ENCODE assay signal across 8 mouse cellular contexts in genomic region chr7:19096421-19096976, GRCm38 (mm10). TPM values are rescaled to one million over a fixed set of nuclear protein-coding genes. Genes with fewer than 3 reads are reported as not detected.
DNase-seq lines count a peak whose midpoint lies in the region; ATAC-seq lines count a peak whose summit lies in the region.
"Had no signal": no experiment of that assay in that cellular context is flagged by ENCODE, and none has a peak within 500 bp of the region (broad histone marks: within the 10 kb centered on the region; RNA-seq: fewer than 3 reads in every experiment).

No protein-coding gene starts in this region.

- 49% methylated on average over 5 of the region's 5 CpGs for WGBS in lung, embryonic 16.5 days
- 53% methylated on average over 5 of the region's 5 CpGs for whole genome bisulfite sequencing in forebrain, embryonic 16.5 days
- 45% methylated on average over 5 of the region's 5 CpGs for WGBS in limb, embryonic 15.5 days
- WGBS in stomach, embryonic 15.5 days: 52% methylated on average over 5 of the region's 5 CpGs

- peak overlapping the region; percentile 91 for H3K9ac ChIP-seq in lung, embryonic 16.5 days (ENCODE audit: low read length)
- no peak overlapping the region for H3K9ac ChIP-seq in forebrain, embryonic 16.5 days (replicated peaks; ENCODE audit: low read depth, low read length)
- H3K9ac ChIP-seq in limb, embryonic 15.5 days: peak overlapping the region; percentile 78
- peak overlapping the region; percentile 42; the same call in 1 of the 2 replicates for H3K9ac ChIP-seq in stomach, embryonic 15.5 days

- H3K27ac ChIP-seq in lung, embryonic 16.5 days (ENCODE audit: low read length): no peak overlapping the region
- H3K27ac ChIP-seq in forebrain, embryonic 16.5 days (ENCODE audit: low read length): no peak overlapping the region
- H3K27ac ChIP-seq in limb, embryonic 15.5 days: peak overlapping the region; percentile 99
- peak overlapping the region; percentile 98; the same call in 1 of the 2 replicates for H3K27ac ChIP-seq in stomach, embryonic 15.5 days

- H3K27me3 ChIP-seq in lung, embryonic 16.5 days (ENCODE audit: control insufficient read depth, insufficient read depth, low read depth, low read length): no peaks in the 10 kb centered on the region
- no peaks in the 10 kb centered on the region for H3K27me3 ChIP-seq in forebrain, embryonic 16.5 days (replicated peaks; ENCODE audit: control insufficient read depth, insufficient read depth, low read length)
- H3K27me3 ChIP-seq in limb, embryonic 15.5 days: no peaks in the 10 kb centered on the region
- no peaks in the 10 kb centered on the region for H3K27me3 ChIP-seq in stomach, embryonic 15.5 days (replicated peaks)

- ATAC-seq in lung, embryonic 16.5 days (ENCODE audit: low read depth): no peak
- ATAC-seq in forebrain, embryonic 16.5 days: no peak
- no peak for ATAC-seq in limb, embryonic 15.5 days (ENCODE audit: insufficient number of reproducible peaks, low FRiP score, low TSS enrichment, low read depth)
- ATAC-seq in stomach, embryonic 15.5 days (ENCODE audit: insufficient read depth, low FRiP score, low read depth): no peak

- H3K9me3 ChIP-seq in lung, embryonic 16.5 days (ENCODE audit: control insufficient read depth, low read length): no peaks in the 10 kb centered on the region
- no peaks in the 10 kb centered on the region for H3K9me3 ChIP-seq in forebrain, embryonic 16.5 days (ENCODE audit: control insufficient read depth, low read length)
- H3K9me3 ChIP-seq in limb, embryonic 15.5 days: no peaks in the 10 kb centered on the region
- no peaks in the 10 kb centered on the region for H3K9me3 ChIP-seq in stomach, embryonic 15.5 days

- H3K4me3 ChIP-seq in lung, embryonic 16.5 days (ENCODE audit: low read length): peak overlapping the region; percentile 67
- no peak overlapping the region; the same call in 1 of the 2 replicates for H3K4me3 ChIP-seq in forebrain, embryonic 16.5 days (replicated peaks; ENCODE audit: low read length)
- H3K4me3 ChIP-seq in limb, embryonic 15.5 days: peak overlapping the region; percentile 86
- H3K4me3 ChIP-seq in stomach, embryonic 15.5 days (replicated peaks): peak overlapping the region; percentile 73

- DNase-seq in lung, adult 18-20 months: no peak
- DNase-seq in embryo, embryonic 11 days: no peak
- DNase-seq in frontal cortex, adult 2 months (ENCODE audit: extremely low spot score in 1 of 2, low spot score in 1 of 2): no peak
- DNase-seq: thymus, adult 2 months had no signal

- H3K4me2 ChIP-seq in lung, embryonic 16.5 days (ENCODE audit: low read depth, low read length): peak overlapping the region; percentile 91
- H3K4me2 ChIP-seq in forebrain, embryonic 16.5 days (ENCODE audit: low read length): peak overlapping the region; percentile 95
- H3K4me2 ChIP-seq in limb, embryonic 15.5 days: peak overlapping the region; percentile 88
- peak overlapping the region; percentile 85 for H3K4me2 ChIP-seq in stomach, embryonic 15.5 days

- H3K36me3 ChIP-seq in lung, embryonic 16.5 days (ENCODE audit: control insufficient read depth, insufficient read depth, low read length): 0 out of 2 replicates have a peak, but pooled peaks cover 2% of the 10 kb centered on the region
- H3K36me3 ChIP-seq in forebrain, embryonic 16.5 days (ENCODE audit: control insufficient read depth, insufficient read depth): no peaks in the 10 kb centered on the region
- H3K36me3 ChIP-seq in limb, embryonic 15.5 days: peaks cover 20% of the 10 kb centered on the region; the same call in 1 of the 2 replicates
- H3K36me3 ChIP-seq in stomach, embryonic 15.5 days: no peaks in the 10 kb centered on the region

- H3K4me1 ChIP-seq in lung, embryonic 16.5 days (replicated peaks; ENCODE audit: control insufficient read depth, insufficient read depth, low read length): peaks cover 27% of the 10 kb centered on the region
- peaks cover 47% of the 10 kb centered on the region for H3K4me1 ChIP-seq in forebrain, embryonic 16.5 days (replicated peaks; ENCODE audit: control insufficient read depth, insufficient read depth, low read length)
- peaks cover 52% of the 10 kb centered on the region for H3K4me1 ChIP-seq in limb, embryonic 15.5 days
- H3K4me1 ChIP-seq in stomach, embryonic 15.5 days: peaks cover 35% of the 10 kb centered on the region

RNA-seq across cellular contexts. Expression of gene Six5, which starts 2.1 kb away (rescaled TPM):
- 7.2 and 7.5 TPM in 2 replicates for polyA plus RNA-seq in lung, embryonic 16.5 days (2015; fragmentation: Nextera tagmentation; extraction: Ambion mirVana)
- 1.7 and 2.1 TPM in 2 replicates for polyA plus RNA-seq in forebrain, embryonic 16.5 days (2015; fragmentation: Nextera tagmentation; extraction: Ambion mirVana)
- 11.5 and 13.5 TPM in 2 replicates for polyA plus RNA-seq in limb, embryonic 15.5 days (2015; fragmentation: Nextera tagmentation; extraction: Ambion mirVana)
- 10.8 and 12.1 TPM in 2 replicates for polyA plus RNA-seq in stomach, embryonic 15.5 days (2015; fragmentation: Nextera tagmentation; extraction: Ambion mirVana)
- 5.4 and 5.7 TPM in 2 replicates for polyA plus RNA-seq in frontal cortex, adult 2 months (2012; rRNA removed)

RNA-seq across cellular contexts. Expression of gene Dmpk, which starts 12.8 kb away (rescaled TPM):
- polyA plus RNA-seq in lung, embryonic 16.5 days (2015; fragmentation: Nextera tagmentation; extraction: Ambion mirVana): 28.7 and 29.3 TPM in 2 replicates
- polyA plus RNA-seq in forebrain, embryonic 16.5 days (2015; fragmentation: Nextera tagmentation; extraction: Ambion mirVana): 5.6 and 10.1 TPM in 2 replicates
- 32.5 and 64.0 TPM in 2 replicates for polyA plus RNA-seq in limb, embryonic 15.5 days (2015; fragmentation: Nextera tagmentation; extraction: Ambion mirVana)
- polyA plus RNA-seq in stomach, embryonic 15.5 days (2015; fragmentation: Nextera tagmentation; extraction: Ambion mirVana): 73.9 and 77.2 TPM in 2 replicates
- polyA plus RNA-seq in frontal cortex, adult 2 months (2012; rRNA removed): 50.3 and 59.6 TPM in 2 replicates

RNA-seq across cellular contexts. Expression of gene Dmwd, which starts 20.5 kb away (rescaled TPM):
- polyA plus RNA-seq in lung, embryonic 16.5 days (2015; fragmentation: Nextera tagmentation; extraction: Ambion mirVana): 11.3 and 11.9 TPM in 2 replicates
- 28.1 and 29.7 TPM in 2 replicates for polyA plus RNA-seq in forebrain, embryonic 16.5 days (2015; fragmentation: Nextera tagmentation; extraction: Ambion mirVana)
- polyA plus RNA-seq in limb, embryonic 15.5 days (2015; fragmentation: Nextera tagmentation; extraction: Ambion mirVana): 15.0 and 15.5 TPM in 2 replicates
- polyA plus RNA-seq in stomach, embryonic 15.5 days (2015; fragmentation: Nextera tagmentation; extraction: Ambion mirVana): 13.7 and 15.1 TPM in 2 replicates
- polyA plus RNA-seq in frontal cortex, adult 2 months (2012; rRNA removed): 174 and 178 TPM in 2 replicates

RNA-seq across cellular contexts. Expression of gene Gm4969, which starts 21.7 kb away (rescaled TPM):
- 1.9 and 2.2 TPM in 2 replicates for polyA plus RNA-seq in lung, embryonic 16.5 days (2015; fragmentation: Nextera tagmentation; extraction: Ambion mirVana)
- 3.9 and 4.9 TPM in 2 replicates for polyA plus RNA-seq in forebrain, embryonic 16.5 days (2015; fragmentation: Nextera tagmentation; extraction: Ambion mirVana)
- polyA plus RNA-seq in limb, embryonic 15.5 days (2015; fragmentation: Nextera tagmentation; extraction: Ambion mirVana): 2.4 and 2.6 TPM in 2 replicates
- 2.8 and 3.2 TPM in 2 replicates for polyA plus RNA-seq in stomach, embryonic 15.5 days (2015; fragmentation: Nextera tagmentation; extraction: Ambion mirVana)
- polyA plus RNA-seq in frontal cortex, adult 2 months (2012; rRNA removed): 1.1 and 1.4 TPM in 2 replicates

RNA-seq across cellular contexts. Expression of gene Fbxo46, which starts 23.2 kb away (rescaled TPM):
- 16.2 and 16.3 TPM in 2 replicates for polyA plus RNA-seq in lung, embryonic 16.5 days (2015; fragmentation: Nextera tagmentation; extraction: Ambion mirVana)
- 25.4 and 28.3 TPM in 2 replicates for polyA plus RNA-seq in forebrain, embryonic 16.5 days (2015; fragmentation: Nextera tagmentation; extraction: Ambion mirVana)
- 16.1 and 16.9 TPM in 2 replicates for polyA plus RNA-seq in limb, embryonic 15.5 days (2015; fragmentation: Nextera tagmentation; extraction: Ambion mirVana)
- polyA plus RNA-seq in stomach, embryonic 15.5 days (2015; fragmentation: Nextera tagmentation; extraction: Ambion mirVana): 11.6 and 12.8 TPM in 2 replicates
- polyA plus RNA-seq in frontal cortex, adult 2 months (2012; rRNA removed): 8.4 and 9.0 TPM in 2 replicates

Comparison
In these comparisons a context has a peak if more than half of its experiments do, and no peak if none do; other contexts are left out.
1. H3K27ac ChIP-seq: peak in limb, embryonic 15.5 days (single experiment) and stomach, embryonic 15.5 days (single experiment); none in lung, embryonic 16.5 days (single experiment) and forebrain, embryonic 16.5 days (single experiment).
2. Peak in every context shown above with its lines, with median percentiles within 50 percentile points of each other: H3K4me2 ChIP-seq.